Mouse (Mus musculus) cerebellum, adult 9-11 months (tissue): ENCODE measurements at regions not wholly inside any gene's neighbourhood (a gene's known extent, or its start where the extent isn't known, plus 50 kb on each side); places are given as distances from the start of the nearest gene placed in this dataset.

Experiments
- DNase-seq: peaks from one replicate; pipeline ENCODE4 v3.0.0; 2022

- no peak for DNase-seq
Measured at GRCm38 (mm10) chr17:65193341-65193740, 347.2 kb downstream of the Tmem232 start.

- DNase-seq = no peak
Measured at GRCm38 (mm10) chr17:65192432-65193059, 348.0 kb downstream of the Tmem232 start.

GRCm38 (mm10) chr17:65190839-65191591, 349.6 kb downstream of the Tmem232 start:
- DNase-seq = no peak

GRCm38 (mm10) chr17:65181164-65181563, 345.3 kb upstream of the 4930583I09Rik start:
- DNase-seq = no peak

- DNase-seq = no peak
Measured at GRCm38 (mm10) chr17:65175770-65176169, 339.9 kb upstream of the 4930583I09Rik start.

GRCm38 (mm10) chr17:65174114-65174513, 338.2 kb upstream of the 4930583I09Rik start:
- DNase-seq = no peak

- no peak for DNase-seq
Measured at GRCm38 (mm10) chr17:65173236-65173635, 337.4 kb upstream of the 4930583I09Rik start.

- no peak for DNase-seq
Measured at GRCm38 (mm10) chr17:65170691-65171090, 334.8 kb upstream of the 4930583I09Rik start.

GRCm38 (mm10) chr17:65169981-65170617, 334.2 kb upstream of the 4930583I09Rik start:
- no peak for DNase-seq

- DNase-seq = peak; percentile 55
Measured at GRCm38 (mm10) chr17:65146376-65146775, 310.5 kb upstream of the 4930583I09Rik start.

- no peak for DNase-seq
Measured at GRCm38 (mm10) chr17:65114651-65115050, 278.8 kb upstream of the 4930583I09Rik start.

GRCm38 (mm10) chr17:65113121-65113520, 277.2 kb upstream of the 4930583I09Rik start:
- DNase-seq = no peak

GRCm38 (mm10) chr17:65105622-65106021, 269.8 kb upstream of the 4930583I09Rik start:
- DNase-seq = no peak

- DNase-seq = no peak
Measured at GRCm38 (mm10) chr17:65101157-65101556, 265.3 kb upstream of the 4930583I09Rik start.

- no peak for DNase-seq
Measured at GRCm38 (mm10) chr17:65082249-65082648, 246.4 kb upstream of the 4930583I09Rik start.

- no peak for DNase-seq
Measured at GRCm38 (mm10) chr17:65081779-65082086, 245.9 kb upstream of the 4930583I09Rik start.

- DNase-seq = no peak
Measured at GRCm38 (mm10) chr17:65081072-65081778, 245.4 kb upstream of the 4930583I09Rik start.

GRCm38 (mm10) chr17:65074878-65075277, 239.0 kb upstream of the 4930583I09Rik start:
- DNase-seq = no peak

GRCm38 (mm10) chr17:65071114-65071513, 235.2 kb upstream of the 4930583I09Rik start:
- no peak for DNase-seq

GRCm38 (mm10) chr17:65066135-65066534, 230.3 kb upstream of the 4930583I09Rik start:
- no peak for DNase-seq

- no peak for DNase-seq
Measured at GRCm38 (mm10) chr17:65056059-65056458, 220.2 kb upstream of the 4930583I09Rik start.

GRCm38 (mm10) chr17:65049860-65050482, 214.1 kb upstream of the 4930583I09Rik start:
- peak; percentile 26 for DNase-seq

- no peak for DNase-seq
Measured at GRCm38 (mm10) chr17:65015731-65016130, 179.9 kb upstream of the 4930583I09Rik start.
